Mouse (Mus musculus) neural tube, embryonic 14.5 days (tissue): Measurements from ENCODE around the gene Celf2. TPM values are rescaled to one million over a fixed set of nuclear protein-coding genes. Genes with fewer than 3 reads are reported as not detected.
"Not testable (repeated sequence)": the region's sequence is repeated elsewhere in the genome, so short reads cannot be mapped to it uniquely, and the experiment has no call there.

ENCODE experiments used
- ATAC-seq: fragments of 200-750 bp; cut with Nextera tagmentation; 2 replicates; pipeline ENCODE4 v1.8.0; 2017; ENCODE audit warnings: low read depth, mild to moderate bottlenecking, moderate TSS enrichment, moderate library complexity
- H3K27ac ChIP-seq: fragments of 300-500 bp; sonication (generic); 2 replicates; pipeline ENCODE4 v1.5.1; 2014; ENCODE audit warnings: low read depth, mild to moderate bottlenecking, control low read depth, low read length, moderate library complexity, mixed read lengths
- H3K27me3 ChIP-seq: fragments of 300-500 bp; sonication (generic); 2 replicates; pipeline ENCODE4 v1.6.1; 2014; ENCODE audit warnings: low read length; ENCODE audit not compliant: control insufficient read depth, insufficient read depth
- H3K36me3 ChIP-seq: fragments of 300-500 bp; sonication (generic); 2 replicates; pipeline ENCODE4 v1.6.1; 2014; ENCODE audit warnings: low read length, mixed read lengths; ENCODE audit not compliant: control insufficient read depth, insufficient read depth
- H3K4me1 ChIP-seq: fragments of 300-500 bp; sonication (generic); 2 replicates; pipeline ENCODE4 v1.6.1; 2014; ENCODE audit warnings: low read length; ENCODE audit not compliant: control insufficient read depth, insufficient read depth
- H3K4me2 ChIP-seq: fragments of 300-500 bp; sonication (generic); 2 replicates; pipeline ENCODE4 v1.6.1; 2014; ENCODE audit warnings: mild to moderate bottlenecking, low read depth, low read length, control low read depth
- H3K4me3 ChIP-seq: fragments of 300-500 bp; sonication (generic); 2 replicates; pipeline ENCODE4 v1.5.1; 2014; ENCODE audit warnings: low read depth, low read length, control low read depth, mixed read lengths
- H3K9ac ChIP-seq: fragments of 300-500 bp; sonication (generic); replicated peaks from 2 replicates; pipeline ENCODE4 v1.6.1; 2014; ENCODE audit warnings: low read depth, mild to moderate bottlenecking, control low read depth, low read length, mixed read lengths
- H3K9me3 ChIP-seq: fragments of 300-500 bp; sonication (generic); 2 replicates; pipeline ENCODE4 v1.6.1; 2016; ENCODE audit warnings: low read length; ENCODE audit not compliant: control insufficient read depth
- WGBS: fragments of 180-500 bp; shearing (Covaris S2); extraction: QIAGEN DNeasy Blood & Tissue Kit; methylation state at CpG from one replicate; pipeline ENCODE4 v1.1.7; 2014; 5-methylcytosine and 5-hydroxymethylcytosine counted together
- polyA plus RNA-seq: library from polyadenylated mRNA; unstranded; fragments of >200 nt; fragmentation: Nextera tagmentation; extraction: Ambion mirVana; gene quantifications from 2 replicates; pipeline ENCODE4 v1.2.1, GENCODE M21; 2014

Celf2 gene
- polyA plus RNA-seq: 152 and 161 TPM in 2 replicates

- H3K4me2 ChIP-seq, H3K27me3 ChIP-seq, H3K27ac ChIP-seq, ATAC-seq, H3K9me3 ChIP-seq, H3K36me3 ChIP-seq, H3K4me3 ChIP-seq, H3K4me1 ChIP-seq, H3K9ac ChIP-seq: not testable (repeated sequence)
- 94% methylated on average over 9 of the region's 9 CpGs for WGBS
Measured at GRCm38 (mm10) chr2:7509463-7509862, at the start of gene Celf2. TSS of gene Celf2 (minus strand) at chr2:7509563.

GRCm38 (mm10) chr2:7555144-7555892 is 46.0 kb upstream of the Celf2 start:
- no peaks in the 10 kb centered on the region for H3K36me3 ChIP-seq
- no peak overlapping the region for H3K27ac ChIP-seq
- no peak for ATAC-seq
- H3K4me3 ChIP-seq: no peak overlapping the region
- no peaks in the 10 kb centered on the region for H3K27me3 ChIP-seq
- no peak overlapping the region for H3K4me2 ChIP-seq
- H3K9ac ChIP-seq: no peak overlapping the region
- no peaks in the 10 kb centered on the region for H3K9me3 ChIP-seq
- no peaks in the 10 kb centered on the region for H3K4me1 ChIP-seq
- WGBS: 53% methylated on average over 4 of the region's 4 CpGs

GRCm38 (mm10) chr2:7554601-7555000 is 45.2 kb upstream of the Celf2 start:
- no peak overlapping the region for H3K4me2 ChIP-seq
- no peak for ATAC-seq
- no peaks in the 10 kb centered on the region for H3K36me3 ChIP-seq
- H3K4me1 ChIP-seq: no peaks in the 10 kb centered on the region
- H3K27ac ChIP-seq: no peak overlapping the region
- H3K9ac ChIP-seq: no peak overlapping the region
- H3K27me3 ChIP-seq: no peaks in the 10 kb centered on the region
- H3K9me3 ChIP-seq: no peaks in the 10 kb centered on the region
- WGBS: 73% methylated on average over 1 of the region's 1 CpGs
- no peak overlapping the region for H3K4me3 ChIP-seq

- Histone ChIP-seq H3K27ac (no peak overlapping the region), H3K4me3 (no peak overlapping the region), H3K4me2 (no peak overlapping the region), H3K9ac (no peak overlapping the region), H3K4me1 (no peaks in the 10 kb centered on the region), H3K36me3 (no peaks in the 10 kb centered on the region), H3K27me3 (no peaks in the 10 kb centered on the region), H3K9me3 (no peaks in the 10 kb centered on the region)
- WGBS: 81% methylated on average over 3 of the region's 3 CpGs
- ATAC-seq: no peak
Measured at GRCm38 (mm10) chr2:7552887-7553286, 43.5 kb upstream of the Celf2 start.

- H3K36me3 ChIP-seq: no peaks in the 10 kb centered on the region
- no peak for ATAC-seq
- no peak overlapping the region for H3K27ac ChIP-seq
- no peak overlapping the region for H3K9ac ChIP-seq
- no peaks in the 10 kb centered on the region for H3K27me3 ChIP-seq
- no peaks in the 10 kb centered on the region for H3K4me1 ChIP-seq
- H3K4me2 ChIP-seq: no peak overlapping the region
- no peaks in the 10 kb centered on the region for H3K9me3 ChIP-seq
- whole genome bisulfite sequencing: 84% methylated on average over 4 of the region's 4 CpGs
- H3K4me3 ChIP-seq: no peak overlapping the region
Measured at GRCm38 (mm10) chr2:7548886-7549285, 39.5 kb upstream of the Celf2 start.

- H3K36me3 ChIP-seq: no peaks in the 10 kb centered on the region
- H3K9me3 ChIP-seq: no peaks in the 10 kb centered on the region
- peaks cover 7% of the 10 kb centered on the region; the same call in 1 of the 2 replicates for H3K4me1 ChIP-seq
- no peak for ATAC-seq
- H3K27ac ChIP-seq: no peak overlapping the region
- WGBS: 96% methylated on average over 5 of the region's 5 CpGs
- H3K27me3 ChIP-seq: no peaks in the 10 kb centered on the region
- no peak overlapping the region for H3K4me2 ChIP-seq
- no peak overlapping the region for H3K4me3 ChIP-seq
- H3K9ac ChIP-seq: no peak overlapping the region
Measured at GRCm38 (mm10) chr2:7534615-7535204, 25.3 kb upstream of the Celf2 start.

GRCm38 (mm10) chr2:7534195-7534594 is 24.8 kb upstream of the Celf2 start:
- Histone ChIP-seq H3K9ac (no peak overlapping the region), H3K27me3 (no peaks in the 10 kb centered on the region), H3K4me1 (peaks cover 7% of the 10 kb centered on the region; the same call in 1 of the 2 replicates), H3K4me2 (no peak overlapping the region), H3K9me3 (no peaks in the 10 kb centered on the region), H3K27ac (no peak overlapping the region), H3K36me3 (no peaks in the 10 kb centered on the region), H3K4me3 (no peak overlapping the region)
- ATAC-seq: no peak
- 81% methylated on average over 2 of the region's 2 CpGs for whole genome bisulfite sequencing

GRCm38 (mm10) chr2:7531185-7531960 is 22.0 kb upstream of the Celf2 start:
- Histone ChIP-seq H3K4me3 (no peak overlapping the region), H3K27me3 (no peaks in the 10 kb centered on the region), H3K9me3 (no peaks in the 10 kb centered on the region), H3K4me2 (no peak overlapping the region), H3K27ac (no peak overlapping the region), H3K4me1 (peaks cover 7% of the 10 kb centered on the region; the same call in 1 of the 2 replicates), H3K36me3 (no peaks in the 10 kb centered on the region), H3K9ac (no peak overlapping the region)
- 77% methylated on average over 6 of the region's 6 CpGs for WGBS
- no peak for ATAC-seq
